Mouse (Mus musculus) gastrocnemius, postnatal 25 days (tissue): ENCODE results near the gene Gbgt1. TPM values are rescaled to one million over a fixed set of nuclear protein-coding genes. Genes with fewer than 3 reads are reported as not detected.

ENCODE experiments used
- DNase-seq: peaks from one replicate; pipeline ENCODE4 v3.0.0; 2022
- total RNA-seq, 2 experiments: library from RNA; stranded (reverse); gene quantifications; 1 replicate in 1 of 2; 2 replicates in 1 of 2; pipeline ENCODE4 v1.2.3; 2021

The Gbgt1 gene
- total RNA-seq, 2 experiments from 2014 or later = 0.54 to 1.0 TPM

DNA sequence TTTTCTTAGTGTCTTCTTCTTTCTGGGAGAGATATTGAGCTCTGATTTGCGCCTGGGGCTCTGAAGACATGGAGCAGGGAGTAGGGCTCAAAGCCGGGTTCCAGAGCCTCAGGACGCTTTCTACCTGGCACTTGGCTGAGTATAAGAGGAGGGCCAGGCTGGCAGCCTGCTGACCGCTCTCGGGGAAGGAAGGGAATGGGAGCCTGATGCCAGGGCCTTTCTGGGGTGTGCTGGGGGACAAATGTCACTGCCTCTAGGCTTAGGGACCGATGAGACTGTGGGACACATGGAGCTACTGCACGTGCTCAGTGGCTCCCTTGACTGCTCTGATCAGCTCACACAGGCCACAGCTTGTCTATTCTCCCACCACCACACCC, 31.7 kb downstream of the Gbgt1 start:
- DNase-seq = no peak

DNA sequence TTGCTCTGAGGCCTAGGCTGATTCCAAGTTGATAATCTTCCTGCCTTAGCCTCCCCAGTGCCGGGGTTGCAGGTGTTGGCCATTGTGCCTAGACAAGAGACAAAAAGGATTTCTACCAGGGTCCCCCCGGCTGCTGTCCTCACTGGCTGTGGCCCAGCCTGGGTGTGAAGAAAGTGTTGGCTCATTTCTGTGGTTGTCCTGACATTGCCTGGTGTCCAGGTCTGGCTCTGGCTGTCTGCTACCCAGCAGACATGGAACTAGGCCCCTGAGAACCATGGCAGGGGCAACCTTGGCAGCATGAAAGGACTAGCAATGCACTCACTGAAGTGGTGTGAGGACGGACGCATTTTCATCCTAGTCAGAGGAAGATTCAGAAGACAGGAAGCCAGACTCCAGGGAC, 33.2 kb downstream of the Gbgt1 start:
- DNase-seq = no peak

DNA sequence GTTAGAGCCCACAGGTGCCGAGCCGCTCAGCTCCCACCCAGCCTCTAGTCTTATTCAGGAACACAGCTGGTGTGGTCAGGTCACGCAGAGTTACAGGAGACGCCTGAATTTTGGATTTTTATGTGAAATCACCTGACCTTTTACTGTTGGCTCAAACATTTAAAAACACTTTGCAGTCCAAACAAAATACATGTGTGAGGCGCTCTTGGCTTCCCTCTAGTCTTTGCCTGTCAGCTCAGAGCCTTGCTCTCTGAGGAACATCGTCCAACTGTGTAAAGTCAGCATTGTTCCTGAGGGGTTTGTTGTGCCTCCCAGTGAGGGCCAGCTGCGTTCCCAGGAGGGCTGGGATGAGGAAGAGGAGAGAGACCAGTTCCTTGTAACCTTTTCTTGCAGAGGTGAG, 33.6 kb downstream of the Gbgt1 start:
- no peak for DNase-seq

DNA sequence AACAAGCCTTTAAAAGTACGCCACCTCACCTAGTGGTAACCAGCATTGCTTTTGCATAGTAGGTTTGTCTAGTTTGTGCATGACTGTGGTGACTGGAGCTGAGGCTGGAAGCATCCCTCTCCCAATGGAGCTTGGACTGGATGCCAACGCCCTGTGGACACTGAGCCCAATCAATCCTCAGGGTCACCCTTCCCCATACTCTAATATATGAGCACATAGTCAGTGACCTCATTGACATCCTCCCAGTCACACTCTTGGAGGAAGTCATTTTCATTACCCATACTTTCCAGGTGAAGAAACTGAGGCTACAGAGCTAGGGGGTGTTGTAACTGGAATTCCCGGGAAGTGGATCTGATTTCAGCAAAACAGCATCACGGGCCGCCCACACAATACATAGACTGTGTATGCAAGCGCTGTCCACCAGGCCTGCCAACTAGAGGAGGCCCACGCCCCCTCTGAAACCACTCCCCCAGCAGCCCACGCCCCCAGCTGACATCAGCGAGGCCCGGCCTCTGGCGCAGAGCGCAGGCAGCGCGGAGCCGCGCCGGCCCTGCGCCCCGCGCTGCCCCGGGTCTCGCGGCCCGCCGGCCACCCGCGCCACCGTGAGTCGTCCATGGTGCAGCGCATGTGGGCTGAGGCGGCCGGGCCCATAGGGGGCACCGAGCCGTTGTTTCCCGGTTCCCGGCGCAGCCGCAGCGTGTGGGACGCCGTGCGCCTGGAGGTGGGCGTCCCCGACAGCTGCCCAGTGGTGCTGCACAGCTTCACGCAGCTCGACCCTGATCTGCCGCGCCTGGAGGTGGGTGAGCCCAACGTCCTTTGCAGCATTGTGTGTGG, 36.5 kb downstream of the Gbgt1 start:
- peak; percentile 89 for DNase-seq

DNA sequence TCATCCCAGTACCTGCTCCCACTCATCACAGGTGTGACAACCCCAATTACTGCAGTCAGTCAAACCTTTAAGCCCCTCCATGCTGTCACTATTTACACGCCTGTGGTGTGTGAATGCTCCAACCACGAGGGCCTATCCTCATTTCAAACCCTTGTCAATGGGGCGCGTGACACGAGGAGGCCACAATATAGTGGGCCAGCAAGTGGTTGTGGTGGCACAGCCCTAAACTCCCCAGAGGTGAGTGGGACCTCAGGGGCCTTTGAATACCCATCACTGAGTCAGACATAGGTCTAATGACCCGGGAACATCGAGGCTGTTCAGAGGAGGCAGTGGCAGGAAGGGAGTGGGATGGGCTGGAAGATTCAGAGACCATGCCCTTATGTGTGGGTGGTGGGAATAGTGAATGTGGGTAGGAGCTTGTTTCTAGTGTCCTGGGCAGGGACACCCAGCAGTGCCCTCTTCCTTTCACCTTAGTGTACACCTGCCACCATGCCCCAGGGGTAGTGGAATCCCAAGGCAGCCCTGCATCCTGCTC, 37.3 kb downstream of the Gbgt1 start:
- DNase-seq = no peak

DNA sequence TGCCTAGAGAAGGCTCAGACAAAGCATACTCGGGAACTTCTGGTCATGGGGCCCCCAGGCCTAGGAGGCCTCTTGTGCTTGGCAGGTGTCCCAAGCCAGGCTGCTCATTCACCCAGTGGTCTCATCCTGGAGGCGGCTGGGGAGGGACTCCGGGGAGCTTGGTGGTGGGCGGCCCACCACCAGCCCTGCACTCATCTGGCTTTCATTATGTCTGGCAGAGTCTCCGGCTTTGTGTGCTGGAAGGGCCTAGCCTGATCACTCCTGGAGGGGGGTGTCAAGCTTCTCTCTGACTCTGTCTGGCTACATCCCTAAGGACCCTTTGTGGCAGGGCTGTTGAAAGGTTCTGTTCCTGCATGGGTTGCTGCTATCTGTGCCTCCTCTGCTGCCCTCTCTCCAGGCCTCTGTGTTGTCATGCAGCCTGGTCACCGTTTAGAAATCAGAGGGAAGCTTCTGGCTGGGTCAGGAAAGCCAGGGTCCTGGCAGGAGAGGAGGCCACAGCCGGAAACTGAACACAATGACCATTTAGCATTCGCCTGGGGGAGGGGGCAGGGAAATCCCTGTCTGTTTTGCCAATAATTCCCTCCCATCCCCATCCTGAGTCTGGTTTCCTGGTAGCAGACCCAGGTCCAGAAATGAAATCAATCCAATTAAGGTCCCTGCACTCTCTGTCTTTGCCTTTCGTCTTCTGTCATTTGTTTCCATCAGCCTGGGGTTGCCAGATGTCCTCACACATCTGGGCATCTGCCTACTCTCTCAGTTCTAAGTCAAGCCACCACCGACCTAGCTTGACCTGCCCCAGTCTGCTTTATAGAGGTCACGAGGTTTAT, 38.0 kb downstream of the Gbgt1 start:
- DNase-seq = no peak

DNA sequence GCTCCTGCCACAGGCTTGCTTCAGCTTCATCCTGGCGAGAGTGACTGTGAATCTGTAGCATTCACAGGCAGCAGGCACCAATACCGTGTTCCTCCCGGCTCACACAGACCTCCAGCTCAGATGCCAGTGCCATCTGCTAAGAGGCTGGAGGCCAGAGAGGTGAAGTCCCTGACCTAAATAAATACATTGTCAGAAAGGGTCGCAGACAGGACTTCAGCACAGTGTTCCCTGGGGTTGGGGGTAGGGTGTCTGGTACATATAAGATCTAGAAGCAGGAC, 38.5 kb downstream of the Gbgt1 start:
- DNase-seq = no peak

DNA sequence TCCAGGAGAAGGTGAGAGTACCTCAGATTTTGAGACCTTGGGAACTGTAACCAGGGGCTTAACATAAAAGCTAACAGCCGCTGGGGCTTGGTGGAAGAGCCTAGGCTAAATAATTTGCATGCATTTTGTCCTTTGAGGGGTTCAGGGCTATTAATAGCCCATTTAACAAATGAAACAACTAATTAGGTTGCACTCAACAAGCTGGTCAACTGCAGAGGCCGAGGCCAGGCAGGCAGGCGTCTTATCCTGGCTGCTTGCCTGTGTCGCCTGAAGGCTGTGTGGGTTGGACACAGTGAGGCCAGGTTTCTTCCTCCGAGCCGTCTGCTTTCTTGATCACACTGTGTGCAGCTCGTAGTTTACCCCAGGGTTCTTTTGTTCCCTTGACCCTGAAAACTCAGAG, 39.0 kb downstream of the Gbgt1 start:
- no peak for DNase-seq

DNA sequence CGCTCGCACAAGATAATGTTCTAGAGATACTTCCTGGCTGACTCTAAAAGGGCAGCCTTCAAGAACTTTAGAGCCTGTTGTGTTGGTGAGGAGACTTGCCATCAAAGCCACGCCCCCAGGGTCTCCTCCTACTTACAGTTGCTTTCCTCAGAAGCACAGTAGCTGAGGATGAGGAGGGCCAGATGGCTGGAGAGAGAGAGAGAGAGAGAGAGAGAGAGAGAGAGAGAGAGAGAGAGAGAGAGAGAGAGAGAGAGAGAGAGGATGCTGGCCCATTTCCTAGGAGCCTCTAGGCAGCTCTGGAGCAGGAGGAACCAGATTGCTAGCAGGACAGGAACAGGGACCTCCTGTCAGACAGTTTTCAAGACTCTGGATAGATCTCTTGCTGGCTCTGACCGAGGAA, 39.5 kb downstream of the Gbgt1 start:
- no peak for DNase-seq

DNA sequence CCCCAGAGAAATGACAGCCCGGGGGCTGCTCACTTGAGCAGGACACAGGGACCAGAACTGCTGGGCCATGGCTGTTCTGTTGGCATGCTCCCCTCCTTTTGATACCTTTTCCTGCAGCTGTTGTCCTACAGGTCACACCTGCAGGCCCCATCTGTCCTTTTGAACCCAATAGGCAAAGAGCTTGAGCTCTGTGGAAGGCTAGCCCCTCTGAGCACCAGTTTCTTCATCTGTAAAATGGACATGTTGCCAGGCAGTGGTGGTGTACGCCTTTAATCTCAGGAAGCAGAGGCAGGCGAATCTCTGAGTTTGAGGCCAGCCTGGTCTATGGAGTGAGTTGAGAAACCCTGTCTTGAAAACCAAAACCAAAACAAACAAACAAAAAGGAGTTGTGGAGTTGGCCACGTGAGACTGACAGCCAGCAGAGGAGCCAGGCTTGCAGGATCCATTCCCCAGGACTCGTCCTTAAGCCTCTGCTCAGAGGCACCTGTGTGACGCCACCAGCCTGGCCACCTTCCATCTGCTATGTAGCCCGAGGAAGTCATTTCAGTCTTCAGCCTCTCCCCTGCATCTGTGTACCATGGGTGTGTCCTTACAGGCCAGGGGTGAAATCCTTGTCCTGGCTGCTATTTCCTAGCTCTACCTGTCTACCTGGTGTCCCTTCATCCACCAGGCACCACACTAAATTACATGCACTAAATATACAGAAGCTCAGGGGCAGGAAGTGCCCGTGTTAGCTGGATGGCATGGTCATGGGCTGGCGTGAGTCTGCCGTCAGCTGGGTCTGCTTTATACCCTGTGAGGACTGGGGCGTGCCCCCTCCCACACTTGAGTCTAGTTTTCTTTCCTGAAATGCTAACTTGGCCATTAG, 40.3 kb downstream of the Gbgt1 start:
- no peak for DNase-seq

DNA sequence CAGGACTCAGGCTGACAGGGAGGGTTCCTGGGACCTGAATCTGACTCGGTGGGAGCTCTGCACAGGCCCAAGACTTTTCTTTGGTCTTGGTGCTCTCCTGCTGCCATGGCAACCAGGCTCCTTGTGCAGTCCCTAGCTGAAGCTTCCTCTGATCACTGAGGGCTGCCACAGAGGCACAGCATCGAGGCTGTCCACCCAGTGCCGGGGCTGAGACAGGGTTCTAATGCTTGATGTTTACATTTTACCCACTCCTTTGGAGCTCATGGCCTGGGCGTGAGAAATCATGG, 40.9 kb downstream of the Gbgt1 start:
- DNase-seq = no peak

DNA sequence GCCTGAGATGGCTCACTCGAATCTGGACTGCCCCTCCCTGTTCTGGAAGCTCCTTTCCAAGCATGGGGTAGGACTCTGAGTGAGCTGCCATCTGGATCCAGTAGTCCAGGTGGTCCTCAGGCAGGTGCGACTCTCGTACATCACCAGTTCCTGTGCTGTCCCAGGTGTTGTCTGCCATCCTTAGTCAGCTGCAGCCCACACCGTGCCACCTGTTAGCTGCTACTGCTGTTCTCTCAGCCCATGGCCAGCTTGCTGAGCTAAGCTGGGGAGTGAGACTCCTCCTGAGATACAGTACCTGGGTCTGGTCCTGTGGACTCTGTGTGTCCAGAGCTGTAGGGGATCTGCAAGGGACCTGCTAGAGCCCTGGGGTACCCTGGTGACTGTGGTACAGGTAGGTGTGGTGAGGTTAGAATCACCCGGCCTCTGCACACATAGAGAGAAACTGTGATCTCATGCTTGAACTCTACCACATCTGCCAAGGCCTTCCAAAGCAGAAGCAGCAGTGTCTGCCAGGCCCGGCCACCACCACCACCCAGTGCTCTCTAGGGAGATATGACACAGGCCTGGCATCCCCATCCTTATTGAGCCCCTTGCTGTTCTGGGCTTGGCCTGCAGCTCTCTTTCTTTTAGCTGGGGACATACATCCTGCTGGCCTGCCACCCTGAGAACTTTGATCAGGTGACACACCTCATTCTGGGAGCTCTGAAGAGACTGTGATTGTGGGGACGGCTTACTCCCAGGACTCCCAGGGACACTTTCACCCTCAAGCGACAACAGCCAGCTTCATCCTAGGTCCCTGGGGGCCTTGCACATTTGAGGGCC, 41.5 kb downstream of the Gbgt1 start:
- no peak for DNase-seq

DNA sequence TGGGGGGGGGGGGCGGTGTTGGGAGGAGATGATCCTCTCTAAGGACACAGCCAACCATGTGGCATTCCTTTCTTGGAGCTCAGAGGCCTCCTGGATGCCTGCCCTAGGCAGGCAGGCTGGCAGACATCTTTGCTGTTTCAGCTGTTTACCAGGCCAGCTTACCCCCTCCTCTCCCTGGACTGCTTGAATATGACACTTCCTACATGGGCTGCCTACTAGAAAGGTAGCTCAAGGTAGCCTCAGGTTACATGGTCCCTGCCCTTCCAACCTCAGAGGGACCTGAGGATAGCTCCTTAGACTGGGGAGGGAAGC, 42.1 kb downstream of the Gbgt1 start:
- DNase-seq = peak; percentile 73

DNA sequence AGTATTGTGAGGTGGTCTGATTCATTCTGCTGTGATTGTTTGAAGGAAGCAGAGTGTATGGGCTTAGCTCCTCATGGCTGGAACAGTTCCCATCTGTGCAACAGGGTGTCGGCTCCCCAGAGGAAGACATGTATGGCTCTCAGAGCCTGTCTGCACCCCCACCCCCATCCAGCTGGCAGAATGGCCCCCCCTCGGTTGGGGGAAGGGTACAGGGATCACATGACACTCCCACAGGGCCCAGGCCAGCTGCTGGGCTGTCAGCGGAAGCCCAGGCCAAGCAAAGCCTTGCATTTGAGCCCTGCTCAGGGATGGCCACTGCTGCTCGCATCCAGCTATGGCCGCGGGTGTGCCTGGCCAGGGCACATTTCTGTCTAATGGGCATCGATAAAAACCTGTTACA, 42.5 kb downstream of the Gbgt1 start:
- peak; percentile 87 for DNase-seq

DNA sequence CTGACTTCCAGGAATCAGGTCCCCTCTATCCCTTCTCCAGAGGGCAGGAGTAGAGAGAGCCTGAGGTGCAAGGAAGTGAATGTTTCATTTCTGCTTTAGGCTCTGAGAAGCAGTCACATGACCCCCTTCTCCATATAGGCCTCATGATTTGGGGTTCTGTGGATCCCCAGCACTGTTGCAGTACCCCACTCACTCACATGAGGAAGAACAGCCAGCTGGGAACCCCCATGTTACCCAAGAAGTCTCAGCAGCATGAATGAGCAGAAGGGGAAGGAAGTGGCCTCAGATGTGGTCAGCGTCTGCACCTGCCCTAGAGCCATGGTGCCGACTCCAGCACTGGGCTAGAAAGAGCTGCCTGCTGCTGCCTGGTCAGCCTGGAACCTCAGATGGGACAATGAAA, 43.3 kb downstream of the Gbgt1 start:
- DNase-seq = no peak

DNA sequence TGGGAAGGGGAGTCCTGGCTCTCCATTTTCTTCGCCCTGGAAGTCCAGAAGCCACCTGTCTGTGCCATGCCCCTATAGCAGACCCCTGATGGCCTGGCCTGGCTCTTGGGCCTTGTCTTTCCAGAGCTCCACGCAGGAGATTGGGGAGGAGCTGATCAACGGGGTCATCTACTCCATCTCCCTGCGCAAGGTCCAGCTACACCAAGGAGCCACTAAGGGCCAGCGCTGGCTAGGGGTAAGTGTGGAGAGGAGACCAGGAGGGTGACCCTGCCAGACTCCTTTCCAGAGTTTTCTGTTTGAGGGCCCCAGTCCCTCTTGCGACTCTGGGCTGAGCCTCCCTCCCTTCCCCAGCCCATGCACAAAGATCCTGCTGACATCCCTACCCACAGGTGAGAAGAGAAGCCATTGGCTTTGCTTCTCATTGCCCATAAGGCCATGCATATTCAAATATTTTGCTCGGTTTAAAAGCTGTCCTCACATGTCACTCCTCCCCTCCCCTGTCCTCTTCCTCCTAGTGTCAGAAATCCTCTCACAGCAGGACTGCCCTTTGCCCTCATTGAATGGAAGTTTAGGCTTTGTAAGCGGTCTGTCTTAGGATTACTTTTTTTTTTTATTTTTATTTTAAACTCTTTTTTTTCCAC, 44.0 kb downstream of the Gbgt1 start:
- DNase-seq = no peak

DNA sequence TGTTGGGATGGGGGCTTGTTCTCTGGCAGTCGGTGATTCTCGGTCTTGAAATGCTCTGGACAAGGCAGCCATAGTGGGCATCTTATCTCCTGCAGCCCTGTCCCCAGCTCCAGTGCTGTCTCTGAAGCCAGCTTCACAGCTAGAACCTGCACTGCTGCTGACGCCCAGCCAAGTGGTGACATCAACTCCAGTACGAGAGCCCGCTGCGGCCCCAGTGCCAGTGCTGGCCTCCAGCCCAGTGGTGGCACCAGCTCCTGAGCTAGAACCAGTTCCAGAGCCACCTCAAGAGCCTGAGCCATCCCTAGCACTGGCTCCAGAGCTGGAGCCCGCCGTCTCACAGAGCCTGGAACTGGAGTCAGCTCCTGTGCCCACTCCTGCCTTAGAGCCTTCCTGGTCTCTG, 47.2 kb downstream of the Gbgt1 start:
- DNase-seq = no peak

DNA sequence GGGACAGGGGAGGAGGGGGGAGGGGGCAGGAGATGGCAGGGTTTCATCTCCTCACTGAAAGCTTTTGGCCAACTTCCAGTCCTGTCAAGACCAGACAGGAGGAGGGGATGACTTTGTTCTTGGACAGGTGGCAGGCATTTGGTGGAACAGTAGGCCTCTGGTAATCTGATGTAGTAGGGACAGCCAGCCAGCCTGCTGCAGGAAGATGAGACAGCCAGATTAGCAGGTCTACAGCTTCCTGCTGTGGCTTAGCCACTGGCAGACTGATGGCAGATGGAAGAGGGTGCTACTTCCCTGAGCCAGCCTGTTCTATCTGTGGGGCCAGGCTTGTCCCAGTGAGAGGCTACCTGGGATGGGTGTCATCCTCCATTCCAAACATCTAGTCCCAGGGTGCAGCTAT, 49.3 kb downstream of the Gbgt1 start:
- no peak for DNase-seq

DNA sequence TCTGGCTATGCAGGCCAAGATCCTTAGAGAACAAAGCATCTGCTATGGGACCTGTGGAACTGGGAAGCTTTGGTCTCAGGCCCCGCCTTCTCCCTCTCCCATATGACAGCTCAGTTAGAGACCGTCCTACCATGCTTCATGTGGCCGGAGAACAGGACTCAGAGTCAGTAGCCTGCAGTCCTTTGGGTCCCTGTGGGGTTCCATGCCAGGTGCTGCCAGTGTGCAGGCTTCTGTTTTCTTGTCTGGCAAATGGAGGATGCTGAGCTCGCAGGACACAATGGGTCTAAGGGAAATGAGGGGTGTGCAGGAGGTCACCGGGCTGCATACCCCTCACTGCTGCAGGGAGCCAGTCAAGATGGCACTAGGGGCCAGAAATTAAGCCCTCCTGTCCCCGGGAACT, 49.9 kb downstream of the Gbgt1 start:
- DNase-seq = no peak

DNA sequence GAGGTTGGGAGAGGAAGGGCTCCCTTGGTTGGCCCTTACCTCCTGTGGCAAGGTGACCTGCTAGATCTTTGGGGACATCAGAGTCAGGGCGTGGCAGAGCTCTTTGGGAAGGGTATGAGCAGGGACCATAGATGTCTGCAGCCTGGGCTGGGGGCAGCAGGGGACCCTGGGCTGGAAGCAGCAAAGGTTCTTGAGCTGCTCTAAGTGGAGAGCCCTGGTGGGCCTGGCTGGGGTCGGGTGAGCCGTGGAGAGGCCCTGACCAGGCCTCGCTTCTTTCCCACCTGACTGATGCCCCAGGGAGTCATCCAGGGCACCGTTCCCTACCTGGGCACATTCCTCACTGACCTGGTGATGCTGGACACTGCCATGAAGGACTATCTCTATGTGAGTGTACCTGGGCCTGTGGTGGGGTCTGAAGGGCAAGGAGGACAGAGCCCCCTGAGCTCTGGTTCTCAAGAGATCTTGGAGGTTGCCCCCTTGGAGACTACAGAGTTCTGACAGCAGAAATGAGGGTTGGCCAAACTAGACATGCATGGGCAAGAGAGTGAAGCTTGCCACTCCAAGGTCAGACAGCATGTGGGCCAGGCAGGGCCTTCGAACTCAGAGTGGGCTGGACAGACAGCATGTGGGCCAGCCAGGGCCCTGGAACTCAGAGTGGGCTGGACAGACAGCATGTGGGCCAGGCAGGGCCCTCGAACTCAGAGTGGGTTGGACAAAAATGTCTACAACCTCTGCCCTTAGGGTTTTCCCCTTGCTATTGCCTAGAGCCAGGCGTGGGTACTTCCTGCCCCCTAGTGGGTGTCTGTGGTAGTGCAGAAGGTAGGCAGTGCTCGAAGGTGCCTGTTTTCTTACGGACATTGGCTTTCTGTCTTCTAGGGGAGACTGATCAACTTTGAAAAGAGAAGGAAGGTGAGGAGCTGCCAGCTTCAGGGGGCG, 50.8 kb downstream of the Gbgt1 start:
- DNase-seq = peak; percentile 69

DNA sequence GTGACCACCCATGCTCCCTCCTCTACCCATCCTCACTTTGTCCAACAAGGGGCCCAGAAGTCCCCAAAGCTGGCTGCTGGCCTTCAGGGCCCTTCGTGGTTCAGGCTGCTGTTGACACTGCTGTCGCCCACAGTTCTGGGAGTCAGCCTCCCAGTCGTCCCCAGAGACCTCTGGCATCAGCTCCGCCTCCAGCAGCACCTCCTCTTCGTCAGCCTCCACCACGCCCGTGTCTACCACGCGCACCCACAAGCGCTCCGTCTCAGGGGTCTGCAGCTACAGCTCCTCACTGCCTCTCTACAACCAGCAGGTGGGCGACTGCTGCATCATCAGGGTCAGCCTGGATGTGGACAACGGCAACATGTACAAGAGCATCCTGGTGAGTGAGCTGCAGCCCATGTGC, 52.5 kb downstream of the Gbgt1 start:
- no peak for DNase-seq
